Mouse (Mus musculus) testis, adult 2 months (tissue): Measurements from ENCODE around the gene Tmem274.

Experiments used
- CTCF ChIP-seq: fragments of 200-500 bp; IDR thresholded peaks from 2 replicates; pipeline ENCODE4 v1.5.1; 2012; ENCODE audit warnings: low read depth, mild to moderate bottlenecking, inconsistent platforms, low read length, moderate library complexity; ENCODE audit not compliant: control insufficient read depth, insufficient read depth, insufficient replicate concordance
- POLR2A ChIP-seq: fragments of 200-500 bp; IDR thresholded peaks from 2 replicates; pipeline ENCODE4 v1.6.1; 2012; ENCODE audit warnings: low read depth, mild to moderate bottlenecking, inconsistent platforms, low read length, moderate library complexity; ENCODE audit not compliant: control insufficient read depth

GRCm38 (mm10) chr4:149485825-149486206 lies 8.6 kb downstream of the Tmem274 start:
- TF ChIP-seq POLR2A (no peak), CTCF (no peak)
